Mouse (Mus musculus): Measurements from ENCODE around the gene Pkd1l2. TPM values are rescaled to one million over a fixed set of nuclear protein-coding genes. Genes with fewer than 3 reads are reported as not detected.

Gene Pkd1l2
- total RNA-seq, 2 experiments from 2014 or later = 0.07 TPM

- intact Hi-C loops (cut with DNase I) = no loop called here
- no peak for DNase-seq (ENCODE audit: low spot score in 2 of 2)
Observed at GRCm38 (mm10) chr8:117089802-117090201, 7.6 kb upstream of the Pkd1l2 start.

GRCm38 (mm10) chr8:117087036-117087435 is 4.8 kb upstream of the Pkd1l2 start:
- intact Hi-C loops (cut with DNase I) = no loop called here
- DNase-seq (ENCODE audit: low spot score in 2 of 2) = no peak

GRCm38 (mm10) chr8:117085521-117085920 is 3.3 kb upstream of the Pkd1l2 start:
- intact Hi-C loops (cut with DNase I) = no loop called here
- DNase-seq (ENCODE audit: low spot score in 2 of 2) = no peak

DNA sequence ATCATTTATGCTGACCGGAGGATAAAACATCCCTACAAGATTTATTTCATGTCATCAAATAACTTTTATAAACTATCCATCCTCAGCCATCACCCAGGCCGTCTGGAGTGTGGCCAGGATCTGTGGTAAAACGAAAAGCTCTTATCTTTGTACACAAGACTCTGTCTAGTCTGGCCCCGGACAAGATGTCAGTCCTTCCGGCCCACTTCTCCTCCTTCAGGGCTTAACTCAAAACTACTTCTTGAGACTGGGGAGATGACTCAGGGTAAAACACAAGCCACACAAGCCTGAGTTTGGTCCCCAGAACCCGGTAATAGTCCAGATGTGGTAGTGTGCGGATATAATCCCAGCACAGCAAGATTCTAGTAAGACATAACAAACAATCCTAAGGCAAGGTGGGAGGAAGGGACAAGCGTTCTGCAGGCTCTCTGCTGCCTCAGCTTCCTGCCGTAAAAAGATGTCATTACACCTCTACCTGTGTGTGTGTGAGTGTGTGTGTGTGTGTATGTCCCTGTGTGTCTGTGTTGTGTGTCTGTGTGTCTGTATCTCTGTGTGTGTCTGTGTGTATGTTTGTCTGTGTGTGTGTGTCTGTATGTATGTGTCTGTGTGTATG is 804 bp upstream of the Pkd1l2 start:
- no peak for DNase-seq (ENCODE audit: low spot score in 2 of 2)
- intact Hi-C loops (cut with DNase I) = no loop called here

GRCm38 (mm10) chr8:117079652-117080051 is 2.6 kb downstream of the Pkd1l2 start:
- intact Hi-C loops (cut with DNase I) = no loop called here
- no peak for DNase-seq (ENCODE audit: low spot score in 2 of 2)

DNA sequence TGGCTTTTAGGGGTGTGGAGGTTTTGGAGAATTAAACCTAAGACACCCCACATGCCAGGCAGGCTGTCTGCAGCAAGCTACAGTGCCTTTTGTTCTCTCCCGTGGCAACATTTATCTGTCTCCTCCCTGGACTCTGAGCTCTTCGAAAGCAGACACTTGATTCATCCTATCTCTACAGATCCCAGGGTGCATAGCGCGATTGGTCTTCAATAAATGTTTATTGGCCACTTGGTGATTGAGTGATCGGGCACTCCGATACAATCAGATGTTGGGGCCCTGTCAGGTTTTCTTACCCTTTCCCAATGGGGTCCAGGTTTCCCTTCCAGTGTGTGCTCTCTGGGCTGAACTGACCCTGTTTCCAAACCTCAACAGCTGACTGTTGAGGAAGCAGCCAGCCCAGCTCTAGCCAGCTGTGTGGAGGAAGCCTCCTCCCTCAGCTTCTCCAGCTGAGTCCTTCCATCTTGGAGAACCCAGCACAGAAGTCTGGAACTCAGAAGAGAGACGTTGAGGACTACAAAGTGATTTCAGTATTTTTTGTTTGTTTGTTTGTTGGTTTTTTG is 3.8 kb downstream of the Pkd1l2 start:
- intact Hi-C loops (cut with DNase I) = no loop called here
- DNase-seq (ENCODE audit: low spot score in 2 of 2) = no peak

DNA sequence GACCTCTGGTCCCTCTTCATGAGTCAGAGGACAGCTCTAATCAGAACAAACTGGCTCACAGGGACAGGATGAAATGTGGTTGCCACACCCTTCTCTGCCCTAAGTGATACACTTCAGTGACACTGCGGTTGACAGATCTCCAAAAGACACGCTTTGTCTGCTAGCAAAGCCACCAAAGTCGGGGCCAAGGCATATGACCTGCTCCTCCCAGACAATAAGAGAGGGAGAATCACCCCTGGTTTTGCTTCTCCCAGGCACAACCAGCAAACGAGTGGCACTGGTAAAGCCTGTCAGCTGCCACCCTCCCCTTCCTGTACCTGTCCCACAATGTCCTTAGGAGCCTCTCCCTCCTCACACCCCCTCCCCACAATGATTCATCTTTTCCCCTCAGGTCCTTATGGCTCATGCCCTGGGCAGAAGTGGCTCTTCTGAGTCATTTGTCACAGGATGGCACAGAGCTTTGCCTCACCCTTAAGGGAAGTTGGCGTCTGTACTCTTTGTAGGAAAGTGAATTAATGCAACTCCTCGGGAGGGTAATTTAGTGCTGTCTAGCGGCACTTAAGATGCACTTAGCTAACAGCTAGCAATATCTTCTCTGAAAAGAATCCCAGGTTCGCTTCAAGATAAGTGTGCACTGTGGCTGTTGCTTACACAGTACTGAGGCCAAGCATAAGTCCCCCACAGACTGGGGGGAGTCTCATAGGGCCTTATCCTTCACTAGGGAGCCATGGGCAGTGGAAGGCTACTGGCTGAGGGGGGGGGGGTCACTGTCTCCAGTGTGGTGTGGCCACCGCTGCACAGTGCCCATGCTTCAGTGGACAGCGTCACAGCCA is 7.7 kb downstream of the Pkd1l2 start:
- DNase-seq (ENCODE audit: low spot score in 2 of 2) = no peak
- intact Hi-C loops (cut with DNase I) = no loop called here

DNA sequence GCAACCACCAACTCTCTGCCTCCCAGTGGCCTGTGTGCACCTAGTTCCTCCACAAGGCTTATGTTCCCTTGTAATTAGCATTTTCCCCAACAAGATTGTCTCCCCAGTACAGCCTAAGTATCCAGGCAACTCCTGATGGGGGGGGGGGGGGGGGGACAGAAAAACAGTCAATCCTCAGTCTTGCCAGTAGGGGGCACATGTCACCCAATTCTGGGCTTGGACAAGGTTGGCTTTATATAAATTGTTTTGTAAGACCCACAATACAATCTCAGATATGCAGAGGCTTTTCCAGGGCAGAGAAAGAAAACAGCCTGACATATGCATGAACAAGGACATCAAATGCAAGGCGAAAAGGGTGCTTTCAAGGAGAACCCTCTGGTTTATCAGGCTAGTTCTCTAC is 12.5 kb downstream of the Pkd1l2 start:
- intact Hi-C loops (cut with DNase I) = no loop called here
- DNase-seq (ENCODE audit: low spot score in 2 of 2) = peak in 1 of 2 experiments; percentile 10

DNA sequence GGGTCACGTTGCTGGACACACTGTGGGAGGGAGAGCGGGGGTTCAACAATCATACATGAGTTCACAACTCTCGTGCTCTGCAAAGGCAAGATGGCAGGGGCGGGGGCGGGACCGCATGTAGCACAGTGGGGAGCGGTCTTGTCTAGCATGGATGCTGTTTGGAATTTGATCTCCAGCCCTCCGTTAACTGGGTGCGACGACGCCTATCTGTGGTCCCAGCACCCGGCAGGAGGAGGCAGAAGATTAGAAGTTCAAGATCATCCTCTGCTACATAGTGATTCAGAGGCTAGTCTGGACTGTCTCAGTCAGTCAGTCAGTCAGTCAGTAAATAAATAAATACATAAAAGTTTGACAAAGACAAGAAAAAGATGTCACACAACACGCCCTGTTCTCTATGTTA is 14.0 kb downstream of the Pkd1l2 start:
- intact Hi-C loops (cut with DNase I) = no loop called here
- no peak for DNase-seq (ENCODE audit: low spot score in 2 of 2)

DNA sequence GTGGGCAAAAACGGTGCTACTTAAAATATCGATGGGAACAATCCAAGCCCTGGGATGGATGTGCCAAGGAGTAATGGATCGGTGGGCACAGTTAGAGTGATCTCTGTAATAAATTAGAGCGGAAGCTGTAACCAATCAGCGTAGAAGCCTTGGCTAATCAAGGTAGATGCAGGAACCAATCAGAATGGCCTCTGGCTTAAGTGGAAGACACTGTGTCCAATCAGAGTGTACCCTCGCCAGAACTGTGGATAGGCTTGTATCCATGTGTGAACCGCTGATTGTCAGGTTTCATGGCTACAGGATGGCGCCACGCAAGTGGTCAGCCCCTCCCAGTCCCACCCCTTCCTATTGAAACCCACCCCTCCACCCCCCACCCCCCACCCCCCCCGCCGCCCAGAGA is 14.9 kb downstream of the Pkd1l2 start:
- DNase-seq (ENCODE audit: low spot score in 2 of 2) = no peak
- intact Hi-C loops (cut with DNase I) = no loop called here

- intact Hi-C loops (cut with DNase I) = no loop called here
- DNase-seq (ENCODE audit: low spot score in 2 of 2) = no peak
Observed at GRCm38 (mm10) chr8:117066955-117067354, 15.3 kb downstream of the Pkd1l2 start.

- DNase-seq (ENCODE audit: low spot score in 2 of 2) = peak; percentile 36 to 46
- intact Hi-C loops (cut with DNase I) = no loop called here
Observed at GRCm38 (mm10) chr8:117061180-117061880, 20.9 kb downstream of the Pkd1l2 start.

DNA sequence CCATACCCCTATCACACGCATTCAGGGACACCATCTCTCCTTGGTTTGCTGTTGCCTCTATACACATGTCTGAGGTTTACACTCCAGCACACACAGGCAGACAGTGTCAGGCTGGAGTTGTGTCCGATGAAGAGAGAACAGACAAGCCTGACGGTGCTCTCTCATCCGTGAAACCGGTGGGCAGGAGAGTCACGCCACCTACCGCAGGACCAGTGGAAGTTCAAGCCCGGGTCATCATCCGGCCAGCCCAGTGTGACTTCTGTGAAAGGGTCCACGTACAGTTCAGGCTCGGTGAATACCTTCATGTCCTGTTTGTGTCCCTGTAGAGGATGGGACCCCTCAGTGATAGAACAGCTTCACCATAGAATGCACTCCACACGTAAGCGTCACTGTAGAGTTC is 21.9 kb downstream of the Pkd1l2 start:
- no peak for DNase-seq (ENCODE audit: low spot score in 2 of 2)
- intact Hi-C loops (cut with DNase I) = no loop called here

DNA sequence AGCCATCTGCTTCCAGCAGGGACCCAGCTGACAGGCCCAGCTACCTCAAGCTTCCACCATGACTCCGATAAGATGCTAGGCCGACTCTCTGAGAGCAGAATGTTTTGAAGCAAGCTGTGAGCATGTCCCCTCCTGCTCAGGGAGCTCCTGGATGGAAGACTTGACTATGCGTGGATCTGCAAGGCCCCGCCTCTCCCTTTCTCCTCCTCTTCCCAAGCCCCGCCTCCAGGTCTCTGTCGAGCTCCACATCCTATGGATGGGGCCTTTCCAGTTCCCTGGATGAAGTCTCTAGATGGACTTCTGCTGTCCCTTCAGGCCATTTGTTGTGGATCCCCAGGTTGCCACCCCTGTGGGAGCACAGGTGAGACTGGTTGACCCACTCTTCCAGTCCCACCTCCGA is 23.2 kb downstream of the Pkd1l2 start:
- intact Hi-C loops (cut with DNase I) = no loop called here
- DNase-seq (ENCODE audit: low spot score in 2 of 2) = no peak

GRCm38 (mm10) chr8:117055097-117055496 is 27.2 kb downstream of the Pkd1l2 start:
- intact Hi-C loops (cut with DNase I) = no loop called here
- DNase-seq (ENCODE audit: low spot score in 2 of 2) = no peak

- DNase-seq (ENCODE audit: low spot score in 2 of 2) = no peak
- intact Hi-C loops (cut with DNase I) = no loop called here
Observed at GRCm38 (mm10) chr8:117054146-117054545, 28.1 kb downstream of the Pkd1l2 start.

DNA sequence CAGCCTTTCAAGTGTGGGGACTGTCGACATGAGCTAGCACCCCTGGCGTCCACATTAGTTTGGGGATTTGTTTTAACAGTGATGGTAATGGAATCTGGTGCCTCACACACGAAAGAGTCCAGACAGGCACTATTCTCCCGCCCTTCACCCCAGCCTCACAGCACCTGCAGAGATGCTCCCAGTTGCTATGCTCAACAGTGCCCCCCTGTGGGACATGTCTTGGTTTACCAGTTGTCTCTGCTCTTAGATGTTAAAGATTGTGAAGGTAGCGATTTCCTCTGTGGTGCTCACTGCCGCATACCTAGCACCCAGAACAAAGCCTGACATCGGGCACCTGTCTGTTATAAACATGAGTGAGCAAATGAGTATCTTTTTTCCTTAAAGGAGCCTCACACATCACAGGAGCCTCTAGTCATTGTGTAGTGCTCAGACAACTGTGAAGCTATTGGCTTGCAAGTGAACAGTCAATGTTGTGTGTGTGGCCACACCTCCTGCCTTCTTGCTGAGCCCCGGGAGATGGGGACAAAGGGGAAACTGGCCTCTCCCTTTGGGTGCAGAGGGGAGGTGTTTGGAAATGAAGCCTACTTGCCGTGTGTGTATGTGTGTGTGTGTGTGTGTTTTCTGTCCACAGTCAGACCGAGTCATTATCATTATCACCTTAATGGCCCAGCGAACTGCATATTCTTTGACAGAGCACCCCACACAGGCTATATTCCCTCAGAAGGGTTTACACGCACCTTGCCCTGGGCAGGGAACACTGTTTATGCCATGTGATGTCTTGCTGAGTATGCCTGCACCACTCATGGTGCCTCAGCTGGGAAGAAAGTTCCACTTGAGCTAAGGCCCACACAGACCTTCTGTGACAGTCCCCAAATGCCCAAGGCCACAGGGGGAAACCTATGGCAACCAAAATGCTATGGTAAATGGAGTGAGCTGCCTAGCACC is 28.8 kb downstream of the Pkd1l2 start:
- intact Hi-C loops (cut with DNase I) = no loop called here
- no peak for DNase-seq (ENCODE audit: low spot score in 2 of 2)

GRCm38 (mm10) chr8:117051316-117051715 is 30.9 kb downstream of the Pkd1l2 start:
- intact Hi-C loops (cut with DNase I) = no loop called here
- DNase-seq (ENCODE audit: low spot score in 2 of 2) = no peak

DNA sequence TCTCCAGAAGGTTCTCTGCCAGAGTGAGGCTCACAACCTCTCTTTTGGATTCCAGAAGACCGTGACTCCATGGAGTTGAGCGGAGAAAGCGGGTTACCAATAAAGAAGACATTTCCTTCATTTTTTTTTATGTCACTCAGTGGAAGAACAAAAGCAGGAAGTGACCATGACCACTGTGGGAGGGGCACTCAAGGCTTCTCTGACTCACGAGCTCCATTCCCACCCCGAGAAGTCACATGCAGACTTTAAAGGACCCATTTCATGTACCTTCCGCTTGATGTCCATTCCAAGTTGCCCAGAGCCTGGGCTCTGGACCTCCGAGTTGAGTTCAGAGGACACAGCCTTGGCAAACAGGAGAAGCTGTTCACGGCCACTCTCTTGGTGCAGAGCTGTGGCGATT is 31.5 kb downstream of the Pkd1l2 start:
- DNase-seq (ENCODE audit: low spot score in 2 of 2) = no peak
- intact Hi-C loops (cut with DNase I) = no loop called here
